Mouse (Mus musculus) MEL (cell line): Measurements from ENCODE around the gene Cbarp.

ENCODE experiments used
- CTCF ChIP-seq, 3 experiments: IDR thresholded peaks in 2 of 3; conservative IDR thresholded peaks in 1 of 3; 2 replicates each; pipeline ENCODE4 v1.5.1; 2011 to 2012; ENCODE audit warnings: low read length in 3 of 3, low read depth in 2 of 3, mild to moderate bottlenecking in 2 of 3, improper control_type of control experiment in 1 of 3, inconsistent platforms in 1 of 3, mixed read lengths in 1 of 3, moderate library complexity in 1 of 3; ENCODE audit not compliant: control insufficient read depth in 1 of 3, insufficient read depth in 1 of 3, poor library complexity in 1 of 3, severe bottlenecking in 1 of 3
- EP300 ChIP-seq, 2 experiments: IDR thresholded peaks; 2 replicates each; pipeline ENCODE4 v1.6.1; 2011; ENCODE audit warnings: improper control_type of control experiment in 2 of 2, low read length in 2 of 2, low read depth in 1 of 2, mild to moderate bottlenecking in 1 of 2
- GATA1 ChIP-seq: IDR thresholded peaks from 2 replicates; pipeline ENCODE4 v1.6.1; 2011; ENCODE audit warnings: low read depth, low read length, improper control_type of control experiment
- MYC ChIP-seq: IDR thresholded peaks from 2 replicates; pipeline ENCODE4 v1.6.1; 2011; ENCODE audit warnings: low read depth, mild to moderate bottlenecking, low read length, improper control_type of control experiment, moderate library complexity
- NRF1 ChIP-seq: IDR thresholded peaks from 2 replicates; pipeline ENCODE4 v1.6.1; 2014; ENCODE audit warnings: low read depth, mild to moderate bottlenecking, inconsistent platforms, low read length, improper control_type of control experiment, moderate library complexity; ENCODE audit not compliant: poor library complexity, insufficient read depth, severe bottlenecking
- POLR2A ChIP-seq, 2 experiments: IDR thresholded peaks; 2 replicates each; pipeline ENCODE4 v1.6.1; 2011 to 2012; ENCODE audit warnings: low read length in 2 of 2, mild to moderate bottlenecking in 2 of 2, control low read depth in 1 of 2, improper control_type of control experiment in 1 of 2, low read depth in 1 of 2, moderate library complexity in 1 of 2; ENCODE audit not compliant: control insufficient read depth in 1 of 2, insufficient read depth in 1 of 2, poor library complexity in 1 of 2
- POLR2AphosphoS2 ChIP-seq: IDR thresholded peaks from 2 replicates; pipeline ENCODE4 v1.6.1; 2011; ENCODE audit warnings: low read length, improper control_type of control experiment
- POLR2AphosphoS5 ChIP-seq: IDR thresholded peaks from 2 replicates; pipeline ENCODE4 v1.6.1; 2012; ENCODE audit warnings: low read depth, borderline replicate concordance, mild to moderate bottlenecking, inconsistent platforms, low read length, moderate library complexity, mixed read lengths
- SIN3A ChIP-seq: IDR thresholded peaks from 2 replicates; pipeline ENCODE4 v1.6.1; 2012; ENCODE audit warnings: low read length, improper control_type of control experiment, inconsistent platforms
- ZC3H11A ChIP-seq: IDR thresholded peaks from 2 replicates; pipeline ENCODE4 v1.6.1; 2012; ENCODE audit warnings: low read depth, mild to moderate bottlenecking, inconsistent platforms, low read length, improper control_type of control experiment

GRCm38 (mm10) chr10:80170052-80170451 is 29.4 kb upstream of the Cbarp start:
- TF ChIP-seq EP300 (IDR thresholded peaks at IDR 0.05; ENCODE audit: low read depth in 1 of 2, low read length in 2 of 2) (no peak), CTCF (IDR thresholded peaks at IDR 0.05 in 2 of 3, conservative IDR thresholded peaks at IDR 0.05 in 1 of 3; ENCODE audit: control insufficient read depth in 1 of 3, insufficient read depth in 1 of 3, low read depth in 2 of 3, low read length in 3 of 3, poor library complexity in 1 of 3, severe bottlenecking in 1 of 3) (no peak), GATA1 (no peak), ZC3H11A (no peak), SIN3A (no peak), NRF1 (no peak), POLR2A (IDR thresholded peaks at IDR 0.05; ENCODE audit: control insufficient read depth in 1 of 2, insufficient read depth in 1 of 2, low read depth in 1 of 2, low read length in 2 of 2, poor library complexity in 1 of 2) (no peak), POLR2AphosphoS5 (no peak), MYC (no peak), POLR2AphosphoS2 (no peak)
